12 mouse cellular contexts compared by ENCODE assay signal in genomic region chr12:59216676-59217266, GRCm38 (mm10). TPM values are rescaled to one million over a fixed set of nuclear protein-coding genes. Genes with fewer than 3 reads are reported as not detected.
A peak's percentile ranks its signal among the peaks of the same experiment; 100 is the strongest.
DNase-seq lines count a peak whose midpoint lies in the region; ATAC-seq and TF ChIP-seq lines count a peak whose summit lies in the region.
"Had no signal": no experiment of that assay in that cellular context is flagged by ENCODE, and none has a peak within 500 bp of the region (broad histone marks: within the 10 kb centered on the region; RNA-seq: fewer than 3 reads in every experiment).

No protein-coding gene starts in this region.

- no peak overlapping the region for H3K27ac ChIP-seq in neural tube, embryonic 12.5 days
- H3K27ac ChIP-seq in forebrain, postnatal 0 days (ENCODE audit: low read depth, low read length): no peak overlapping the region
- H3K27ac ChIP-seq in liver, postnatal 0 days (ENCODE audit: low read depth): peak overlapping the region; percentile 37
- no peak overlapping the region for H3K27ac ChIP-seq in kidney, embryonic 14.5 days (ENCODE audit: low read depth, low read length)
- H3K27ac ChIP-seq: heart, embryonic 15.5 days had no signal

- TF ChIP-seq POLR2A in lung, adult 2 months (IDR thresholded peaks at IDR 0.05; ENCODE audit: borderline replicate concordance, extremely low read depth, low read depth, low read length): no peak

- no peak for TF ChIP-seq CTCF in forebrain, postnatal 0 days (IDR thresholded peaks at IDR 0.05; ENCODE audit: low read depth)
- TF ChIP-seq CTCF in liver, postnatal 0 days (IDR thresholded peaks at IDR 0.05; ENCODE audit: low read depth): no peak
- no peak for TF ChIP-seq CTCF in lung, adult 2 months (IDR thresholded peaks at IDR 0.05; ENCODE audit: insufficient read depth, low read length)

- H3K4me2 ChIP-seq in neural tube, embryonic 12.5 days (replicated peaks): peak overlapping the region; percentile 85
- H3K4me2 ChIP-seq in forebrain, postnatal 0 days (ENCODE audit: low read depth): peak overlapping the region; percentile 67; the same call in 1 of the 2 replicates
- H3K4me2 ChIP-seq in liver, postnatal 0 days (ENCODE audit: low read depth, low read length): peak overlapping the region; percentile 87
- no peak overlapping the region for H3K4me2 ChIP-seq in kidney, embryonic 14.5 days (replicated peaks; ENCODE audit: low read depth, low read length)

- H3K36me3 ChIP-seq in neural tube, embryonic 12.5 days: peaks cover 6% of the 10 kb centered on the region; the same call in 1 of the 2 replicates
- H3K36me3 ChIP-seq in forebrain, postnatal 0 days (ENCODE audit: insufficient read depth): no peaks in the 10 kb centered on the region
- H3K36me3 ChIP-seq in liver, postnatal 0 days (replicated peaks; ENCODE audit: insufficient read depth, low read length): no peaks in the 10 kb centered on the region
- H3K36me3 ChIP-seq in kidney, embryonic 14.5 days (ENCODE audit: control insufficient read depth, insufficient read depth, low read length): no peaks in the 10 kb centered on the region

- 83% methylated on average over 6 of the region's 6 CpGs for WGBS in neural tube, embryonic 12.5 days
- WGBS in forebrain, postnatal 0 days: 79% methylated on average over 6 of the region's 6 CpGs
- WGBS in liver, postnatal 0 days (ENCODE audit: insufficient replicate concordance): 46% methylated on average over 6 of the region's 6 CpGs
- 82% methylated on average over 6 of the region's 6 CpGs for WGBS in kidney, embryonic 14.5 days
- WGBS in lung, adult 2 months: 42% methylated on average over 6 of the region's 6 CpGs

- H3K9me3 ChIP-seq in neural tube, embryonic 12.5 days: no peaks in the 10 kb centered on the region
- H3K9me3 ChIP-seq in forebrain, postnatal 0 days (ENCODE audit: low read length): no peaks in the 10 kb centered on the region
- H3K9me3 ChIP-seq in liver, postnatal 0 days (ENCODE audit: low read length): no peaks in the 10 kb centered on the region
- no peaks in the 10 kb centered on the region for H3K9me3 ChIP-seq in kidney, embryonic 14.5 days (ENCODE audit: control insufficient read depth, low read length)
- H3K9me3 ChIP-seq: heart, embryonic 15.5 days had no signal

- H3K27me3 ChIP-seq in neural tube, embryonic 12.5 days (replicated peaks): no peaks in the 10 kb centered on the region
- H3K27me3 ChIP-seq in forebrain, postnatal 0 days (ENCODE audit: insufficient read depth, low read length): no peaks in the 10 kb centered on the region
- no peaks in the 10 kb centered on the region for H3K27me3 ChIP-seq in liver, postnatal 0 days (ENCODE audit: insufficient read depth, low read length)
- H3K27me3 ChIP-seq in kidney, embryonic 14.5 days (ENCODE audit: control insufficient read depth, insufficient read depth, low read length): no peaks in the 10 kb centered on the region
- H3K27me3 ChIP-seq: heart, embryonic 15.5 days had no signal

- no peak overlapping the region for H3K4me3 ChIP-seq in neural tube, embryonic 12.5 days
- no peak overlapping the region for H3K4me3 ChIP-seq in forebrain, postnatal 0 days (ENCODE audit: low read depth, low read length)
- H3K4me3 ChIP-seq in liver, postnatal 0 days (ENCODE audit: low read depth, low read length): no peak overlapping the region
- no peak overlapping the region for H3K4me3 ChIP-seq in kidney, embryonic 14.5 days (ENCODE audit: low read length)
- no peak overlapping the region for H3K4me3 ChIP-seq in lung, adult 2 months (replicated peaks; ENCODE audit: extremely low read depth, low read depth, low read length)

- no peak for DNase-seq in neural tube, embryonic 10.5 days (ENCODE audit: extremely low spot score, low spot score)
- DNase-seq in forebrain, postnatal 0 days: no peak
- DNase-seq in liver, postnatal 0 days: no peak
- DNase-seq in cerebellum, adult 8-10 months: no peak
- no peak for DNase-seq in lung, adult 2 months
- DNase-seq: adrenal gland, postnatal 36 days; kidney, adult 8-10 months; lung, postnatal 4 days; thymus, postnatal 25 days had no signal

- H3K4me1 ChIP-seq in neural tube, embryonic 12.5 days: peaks cover 20% of the 10 kb centered on the region
- peaks cover 20% of the 10 kb centered on the region for H3K4me1 ChIP-seq in forebrain, postnatal 0 days (ENCODE audit: insufficient read depth)
- H3K4me1 ChIP-seq in liver, postnatal 0 days (ENCODE audit: insufficient read depth): peaks cover 21% of the 10 kb centered on the region
- H3K4me1 ChIP-seq in kidney, embryonic 14.5 days (ENCODE audit: control insufficient read depth, insufficient read depth, low read length): peaks cover 11% of the 10 kb centered on the region; the same call in 1 of the 2 replicates
- H3K4me1 ChIP-seq in lung, adult 2 months (ENCODE audit: control insufficient read depth, insufficient read depth, low read length): peaks cover 9% of the 10 kb centered on the region

- TF ChIP-seq EP300 in liver, postnatal 0 days (IDR thresholded peaks at IDR 0.05; ENCODE audit: low read depth): no peak

- ATAC-seq in neural tube, embryonic 12.5 days (ENCODE audit: low FRiP score, low read depth): no peak
- no peak for ATAC-seq in forebrain, postnatal 0 days
- no peak for ATAC-seq in liver, postnatal 0 days
- no peak for ATAC-seq in kidney, embryonic 14.5 days (ENCODE audit: low FRiP score, low TSS enrichment)

- H3K9ac ChIP-seq in neural tube, embryonic 12.5 days: no peak overlapping the region
- no peak overlapping the region for H3K9ac ChIP-seq in forebrain, postnatal 0 days
- no peak overlapping the region for H3K9ac ChIP-seq in liver, postnatal 0 days (replicated peaks)
- H3K9ac ChIP-seq in kidney, embryonic 14.5 days (ENCODE audit: low read depth, low read length): no peak overlapping the region
- H3K9ac ChIP-seq: heart, embryonic 15.5 days had no signal

RNA-seq across cellular contexts. Expression of gene Fbxo33, which starts 2.8 kb away (rescaled TPM):
- 9.9 and 10.8 TPM in 2 replicates for polyA plus RNA-seq in neural tube, embryonic 12.5 days (2016; fragmentation: Nextera tagmentation; extraction: Ambion mirVana)
- 18.5 and 21.1 TPM in 2 replicates for total RNA-seq in forebrain, postnatal 0 days (2014; rRNA removed)
- polyA plus RNA-seq in forebrain, postnatal 0 days (2015; fragmentation: Nextera tagmentation; extraction: Ambion mirVana): 7.4 and 8.2 TPM in 2 replicates
- polyA plus RNA-seq in liver, postnatal 0 days (2015; fragmentation: Nextera tagmentation; extraction: Ambion mirVana): 6.1 and 6.8 TPM in 2 replicates
- 14.0 TPM in 2 replicates for polyA plus RNA-seq in kidney, embryonic 14.5 days (2014; fragmentation: Nextera tagmentation; extraction: Ambion mirVana)
- polyA plus RNA-seq in lung, adult 2 months (2012; rRNA removed): 5.5 and 11.3 TPM in 2 replicates
